In genomic region chr2:148338308-148338768, GRCm38 (mm10) we compare ENCODE assay signal across 9 mouse cellular contexts. TPM values are rescaled to one million over a fixed set of nuclear protein-coding genes. Genes with fewer than 3 reads are reported as not detected.
DNase-seq lines count a peak whose midpoint lies in the region; ATAC-seq and TF ChIP-seq lines count a peak whose summit lies in the region.
"Had no signal": no experiment of that assay in that cellular context is flagged by ENCODE, and none has a peak within 500 bp of the region (broad histone marks: within the 10 kb centered on the region; RNA-seq: fewer than 3 reads in every experiment).

No protein-coding gene starts in this region.

- H3K9ac ChIP-seq in lung, postnatal 0 days (replicated peaks; ENCODE audit: low read depth), result no peak overlapping the region

- peak; percentile 16 for DNase-seq in gastrocnemius, adult 18-20 months (ENCODE audit: low spot score)
- no peak for DNase-seq in gastrocnemius, postnatal 10 days
- DNase-seq in kidney, adult 18-20 months, result peak; percentile 45
- DNase-seq in lung, postnatal 0 days (ENCODE audit: low spot score), result peak; percentile 87
- no peak for DNase-seq in right cerebral cortex, postnatal 4 days
- DNase-seq in Muller cell, postnatal 12 days (ENCODE audit: inconsistent ontology term), result no peak

- peak overlapping the region; percentile 74 for H3K27ac ChIP-seq in brown adipose tissue, adult 24 weeks (replicated peaks; ENCODE audit: low read depth, low read length)
- peak overlapping the region; percentile 64 for H3K27ac ChIP-seq in lung, postnatal 0 days (ENCODE audit: low read length)

- WGBS in lung, postnatal 0 days, result 22% methylated on average over 6 of the region's 6 CpGs

- no peak for TF ChIP-seq CTCF in lung, postnatal 0 days (IDR thresholded peaks at IDR 0.05)

- no peaks in the 10 kb centered on the region for H3K9me3 ChIP-seq in lung, postnatal 0 days (ENCODE audit: low read length)

- peak; percentile 92 for TF ChIP-seq EP300 in lung, postnatal 0 days (IDR thresholded peaks at IDR 0.05)

- no peak overlapping the region for H3K4me3 ChIP-seq in brown adipose tissue, adult 24 weeks (ENCODE audit: insufficient read depth, low read depth, low read length)
- no peak overlapping the region for H3K4me3 ChIP-seq in lung, postnatal 0 days (ENCODE audit: low read depth, low read length)

- peak; percentile 96 for ATAC-seq in lung, postnatal 0 days
- ATAC-seq in frontal cortex, adult (ENCODE audit: low TSS enrichment), result no peak

- peaks cover 6% of the 10 kb centered on the region; the same call in 1 of the 2 replicates for H3K4me1 ChIP-seq in brown adipose tissue, adult 24 weeks (ENCODE audit: control insufficient read depth, insufficient read depth, insufficient read length, low read length)
- H3K4me1 ChIP-seq in lung, postnatal 0 days (ENCODE audit: insufficient read depth, low read depth, low read length), result peaks cover 3% of the 10 kb centered on the region; the same call in 1 of the 2 replicates

- H3K36me3 ChIP-seq in lung, postnatal 0 days (ENCODE audit: insufficient read depth, low read length), result no peaks in the 10 kb centered on the region

- no peak overlapping the region for H3K4me2 ChIP-seq in lung, postnatal 0 days (replicated peaks; ENCODE audit: low read depth, low read length)

- no peaks in the 10 kb centered on the region for H3K27me3 ChIP-seq in lung, postnatal 0 days (replicated peaks; ENCODE audit: insufficient read depth, low read length)

RNA-seq across cellular contexts. Expression of gene Sstr4, which starts 56.8 kb away (rescaled TPM):
- total RNA-seq in gastrocnemius, adult 18-20 months (2021), result not detected
- under 1 TPM; 0.38 to 0.72 TPM for total RNA-seq in gastrocnemius, postnatal 10 days (2021)
- polyA plus RNA-seq in brown adipose tissue, adult 24 weeks (2012; ENCODE audit: insufficient read depth, insufficient read length, missing spikeins), result not detected in 2 replicates
- polyA plus RNA-seq in lung, postnatal 0 days (2015; fragmentation: Nextera tagmentation; extraction: Ambion mirVana), result 0.56 and 0.77 TPM in 2 replicates
- total RNA-seq: CH12.LX had no signal

Comparison
In these comparisons a context has a peak if more than half of its experiments do, and no peak if none do; other contexts are left out.
1. DNase-seq: peak in gastrocnemius, adult 18-20 months (single experiment), kidney, adult 18-20 months (single experiment) and lung, postnatal 0 days (single experiment); none in gastrocnemius, postnatal 10 days (single experiment), right cerebral cortex, postnatal 4 days (single experiment) and Muller cell, postnatal 12 days (single experiment).